Mouse (Mus musculus) C2C12 (cell line): ENCODE results near the gene Myo3b.

Experiments used
- CEBPB ChIP-seq: IDR thresholded peaks from one replicate; pipeline ENCODE4 v1.6.1; 2011; ENCODE audit warnings: low read depth, mild to moderate bottlenecking, control low read depth, moderate library complexity
- CTCF ChIP-seq: IDR thresholded peaks from one replicate; pipeline ENCODE4 v1.5.1; 2011; ENCODE audit not compliant: control insufficient read depth, insufficient read depth, insufficient read length
- MAX ChIP-seq: IDR thresholded peaks from one replicate; pipeline ENCODE4 v1.6.1; 2011; ENCODE audit warnings: mild to moderate bottlenecking, control low read depth
- MYOD1 ChIP-seq: IDR thresholded peaks from one replicate; pipeline ENCODE4 v1.6.1; 2011; ENCODE audit warnings: low read depth; ENCODE audit not compliant: control insufficient read depth, insufficient read length
- MYOG ChIP-seq: IDR thresholded peaks from one replicate; pipeline ENCODE4 v1.6.1; 2011; ENCODE audit not compliant: control insufficient read depth, insufficient read length; ENCODE audit errors: extremely low read depth

- no peak for TF ChIP-seq CTCF
- TF ChIP-seq MAX, result no peak
- no peak for TF ChIP-seq CEBPB
- TF ChIP-seq MYOG, result no peak
- TF ChIP-seq MYOD1, result no peak
These were observed 21.7 kb downstream of the Myo3b start for GRCm38 (mm10) chr2:70060359-70061345.
